In the genomic region with DNA sequence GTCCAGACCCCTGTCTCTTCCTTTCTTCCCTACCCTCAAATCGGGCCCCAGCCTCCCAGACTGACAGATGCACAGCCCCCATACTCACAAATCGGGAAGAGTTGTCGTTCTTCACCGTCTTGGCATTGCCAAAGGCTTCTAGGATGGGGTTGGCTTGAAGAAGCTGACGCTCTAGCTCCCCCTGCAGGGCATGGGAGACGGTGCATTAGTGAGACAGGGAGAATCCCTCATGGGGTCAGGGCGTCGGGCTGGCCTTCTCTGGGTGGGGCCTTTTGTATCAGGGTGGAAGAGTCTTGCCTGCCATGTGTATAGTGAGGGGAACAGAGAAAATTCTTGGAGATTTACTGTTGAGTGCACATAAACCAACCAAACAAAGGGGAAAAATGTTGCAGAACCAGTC, we compare ENCODE assay signal across 9 mouse cellular contexts. TPM values are rescaled to one million over a fixed set of nuclear protein-coding genes. Genes with fewer than 3 reads are reported as not detected.
DNase-seq lines count a peak whose midpoint lies in the region; ATAC-seq lines count a peak whose summit lies in the region.
"Had no signal": no experiment of that assay in that cellular context is flagged by ENCODE, and none has a peak within 500 bp of the region (broad histone marks: within the 10 kb centered on the region; RNA-seq: fewer than 3 reads in every experiment).

No protein-coding gene starts in this region.

- peak; percentile 33 to 65 for DNase-seq in heart, postnatal 10 days
- peak; percentile 74 for DNase-seq in urinary bladder, postnatal 14 days (ENCODE audit: low spot score)
- no peak for DNase-seq in urinary bladder, postnatal 10 days (ENCODE audit: low spot score)
- DNase-seq in cerebellum, adult 9-10 months: peak; percentile 75
- peak; percentile 28 for DNase-seq in hindlimb bud, embryonic 11.5 days (ENCODE audit: extremely low spot score, low read depth, low spot score)
- DNase-seq in mesoderm, embryonic 11.5 days (ENCODE audit: low read depth, low spot score): peak; percentile 72
- peak; percentile 24 to 57 for DNase-seq in thymus, postnatal 10 days (ENCODE audit: low spot score in 2 of 2)

- no peaks in the 10 kb centered on the region for H3K36me3 ChIP-seq in heart, embryonic 11.5 days (ENCODE audit: control insufficient read depth, insufficient read depth, low read length)
- H3K36me3 ChIP-seq: lung, embryonic 15.5 days had no signal

- H3K27ac ChIP-seq in heart, embryonic 11.5 days (ENCODE audit: low read depth, low read length): no peak overlapping the region
- H3K27ac ChIP-seq: lung, embryonic 15.5 days had no signal

- no peak for ATAC-seq in heart, embryonic 11.5 days (replicated peaks; ENCODE audit: insufficient number of reproducible peaks, low FRiP score, low TSS enrichment)

- no peak overlapping the region for H3K4me3 ChIP-seq in heart, embryonic 11.5 days (ENCODE audit: low read depth, low read length)
- H3K4me3 ChIP-seq: lung, embryonic 15.5 days had no signal

- no peak overlapping the region for H3K9ac ChIP-seq in heart, embryonic 11.5 days (ENCODE audit: low read depth, low read length)
- H3K9ac ChIP-seq: lung, embryonic 15.5 days had no signal

- H3K4me1 ChIP-seq in heart, embryonic 11.5 days (ENCODE audit: control insufficient read depth, insufficient read depth, low read length): no peaks in the 10 kb centered on the region
- H3K4me1 ChIP-seq: lung, embryonic 15.5 days had no signal

- H3K27me3 ChIP-seq in heart, embryonic 11.5 days (ENCODE audit: control insufficient read depth, insufficient read depth, low read length): no peaks in the 10 kb centered on the region
- H3K27me3 ChIP-seq: lung, embryonic 15.5 days had no signal

- 9% methylated on average over 8 of the region's 8 CpGs for WGBS in heart, embryonic 11.5 days (ENCODE audit: insufficient replicate concordance)

- no peaks in the 10 kb centered on the region for H3K9me3 ChIP-seq in heart, embryonic 11.5 days (replicated peaks; ENCODE audit: control insufficient read depth, low read length)
- H3K9me3 ChIP-seq: lung, embryonic 15.5 days had no signal

- intact Hi-C loops in heart, postnatal 10 days (cut with DNase I): no loop called here

- no peak overlapping the region for H3K4me2 ChIP-seq in heart, embryonic 11.5 days
- H3K4me2 ChIP-seq: lung, embryonic 15.5 days had no signal

RNA-seq across cellular contexts. Expression of a gene that starts 15.1 kb away (rescaled TPM):
- 10 to 100 TPM; 37.0 to 46.2 TPM for total RNA-seq in heart, postnatal 10 days (2021)
- polyA plus RNA-seq in heart, embryonic 11.5 days (2014; fragmentation: Nextera tagmentation; extraction: Ambion mirVana): 0.31 and 0.56 TPM in 2 replicates

RNA-seq across cellular contexts. Expression of a gene that starts 53.0 kb away (rescaled TPM):
- total RNA-seq in heart, postnatal 10 days (2021): not detected
- polyA plus RNA-seq in heart, embryonic 11.5 days (2014; fragmentation: Nextera tagmentation; extraction: Ambion mirVana): not detected in 2 replicates
- polyA plus RNA-seq: lung, embryonic 15.5 days had no signal
